Mouse (Mus musculus): ENCODE data around the gene Epha2.

GRCm38 (mm10) chr4:141313924-141314323 is 12.9 kb downstream of the Epha2 start:
- TF ChIP-seq POLR2A (IDR thresholded peaks at IDR 0.05; ENCODE audit: extremely low read depth, insufficient read depth, low read length) (no peak), CTCF (IDR thresholded peaks at IDR 0.05; ENCODE audit: extremely low read depth, insufficient read depth, low read length) (no peak)

Data from cortical plate, adult 2 months (tissue).